Mouse (Mus musculus): Measurements from ENCODE around the gene Fat3. TPM values are rescaled to one million over a fixed set of nuclear protein-coding genes. Genes with fewer than 3 reads are reported as not detected.

The Fat3 gene
- total RNA-seq, 2 experiments from 2014 or later, result 1.2 TPM; not detected in 1

DNA sequence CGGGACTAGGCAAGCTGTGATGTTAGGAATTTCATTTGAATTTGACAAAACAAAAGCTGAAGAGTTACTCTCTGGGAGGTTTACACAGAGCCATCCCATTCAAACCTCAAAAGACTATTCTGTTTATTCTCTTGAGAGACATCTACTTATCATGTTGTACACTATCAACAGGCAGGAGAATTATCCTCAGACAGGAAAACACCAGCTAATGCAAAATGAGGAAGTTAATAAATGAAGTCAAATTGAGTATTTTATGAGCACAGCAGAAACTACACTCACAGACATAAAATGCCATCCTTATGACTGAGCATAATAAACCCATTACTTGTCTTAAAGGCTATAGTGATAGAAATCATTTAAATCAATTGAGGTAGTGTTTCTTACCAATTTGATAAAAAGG lies 182.1 kb downstream of the Fat3 start:
- ATAC-seq (replicated peaks; ENCODE audit: low FRiP score, poor library complexity, severe bottlenecking), result no peak

GRCm38 (mm10) chr9:16312599-16313197 lies 188.4 kb downstream of the Fat3 start:
- no peak for ATAC-seq (replicated peaks; ENCODE audit: low FRiP score, poor library complexity, severe bottlenecking)

DNA sequence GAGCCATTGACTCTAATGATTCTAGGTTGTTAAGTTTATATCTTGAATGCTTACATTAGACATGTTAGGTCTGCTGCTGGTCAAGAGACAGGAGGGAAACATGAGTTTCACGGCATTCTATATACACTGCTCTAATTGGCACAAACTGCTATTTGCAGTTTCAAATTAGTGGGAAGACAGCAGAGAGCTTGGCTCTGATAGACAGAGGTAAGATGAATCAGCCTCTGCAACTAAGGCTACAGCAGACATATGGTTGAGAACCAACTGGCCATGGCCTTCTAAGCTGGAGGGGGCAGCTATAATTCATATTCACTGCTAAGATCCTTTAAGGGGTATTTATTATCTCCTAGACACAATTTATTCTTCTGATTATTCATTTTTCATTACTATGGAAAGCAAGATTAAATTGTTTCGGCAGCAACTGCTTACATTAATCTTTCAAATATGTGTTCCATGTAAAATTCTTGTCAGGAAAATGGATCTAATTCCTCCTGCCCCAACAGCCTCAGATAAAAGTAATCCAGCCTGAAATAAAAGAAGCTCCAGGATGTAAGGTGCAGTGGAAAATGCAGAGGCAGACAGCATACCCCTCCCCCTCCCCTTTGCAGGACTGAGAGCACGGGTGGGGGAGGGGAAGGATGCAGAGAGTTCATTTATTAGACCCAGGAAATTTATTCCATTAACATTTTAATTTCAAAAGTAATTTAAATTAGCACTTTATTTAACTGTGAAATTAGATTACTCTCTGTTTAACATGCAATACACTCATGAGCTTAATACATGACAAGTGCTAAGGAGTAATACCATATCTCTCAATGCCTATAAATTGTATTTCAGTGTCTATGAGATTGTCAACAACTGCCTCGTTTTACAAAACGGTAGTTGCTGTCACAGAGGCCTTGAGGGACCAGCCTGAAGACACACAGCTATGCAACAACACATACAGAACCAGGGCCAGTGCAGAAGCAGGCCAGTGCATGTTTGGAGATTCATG lies 189.9 kb downstream of the Fat3 start:
- no peak for ATAC-seq (replicated peaks; ENCODE audit: low FRiP score, poor library complexity, severe bottlenecking)

DNA sequence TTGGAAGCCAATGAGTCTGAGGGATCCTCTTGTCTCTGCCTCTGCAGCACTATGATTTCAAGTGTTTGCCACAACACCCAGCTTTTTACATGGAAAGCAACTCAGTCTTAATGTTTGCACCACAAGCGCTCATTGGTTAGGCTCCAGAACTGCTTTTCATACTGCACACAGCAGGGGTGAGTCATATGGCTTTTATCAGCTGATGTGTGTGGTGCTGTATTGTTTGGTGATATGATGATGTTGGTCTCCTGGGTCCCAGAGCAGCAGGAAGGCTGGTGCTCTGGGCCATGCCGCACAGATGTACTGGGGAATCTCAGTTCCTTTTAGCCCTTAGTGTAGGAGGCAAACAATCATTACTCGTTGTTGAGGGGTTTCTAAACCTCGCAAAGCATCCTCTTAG lies 190.8 kb downstream of the Fat3 start:
- ATAC-seq (replicated peaks; ENCODE audit: low FRiP score, poor library complexity, severe bottlenecking), result no peak

DNA sequence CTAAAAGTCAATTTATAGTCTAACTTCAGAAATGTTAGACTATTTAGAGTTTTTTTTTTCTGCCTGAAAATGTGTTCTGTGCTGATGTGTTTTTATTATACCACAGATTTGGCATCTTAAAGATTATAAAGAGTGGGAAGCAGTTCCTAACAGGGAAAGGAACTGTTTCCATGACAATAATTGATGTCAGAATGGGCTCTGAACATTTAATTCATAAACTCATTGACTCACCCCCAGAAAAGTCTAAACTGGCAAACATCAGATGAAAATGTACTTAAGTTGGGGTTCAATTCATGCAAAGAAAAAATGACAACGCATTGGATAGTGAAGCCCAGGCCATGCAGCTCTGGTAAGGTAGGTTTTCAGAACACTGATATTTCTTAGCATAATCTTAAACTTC lies 193.3 kb downstream of the Fat3 start:
- no peak for ATAC-seq (replicated peaks; ENCODE audit: low FRiP score, poor library complexity, severe bottlenecking)

- ATAC-seq (replicated peaks; ENCODE audit: low FRiP score, poor library complexity, severe bottlenecking), result no peak
These were observed 194.9 kb downstream of the Fat3 start for GRCm38 (mm10) chr9:16306222-16306621.

GRCm38 (mm10) chr9:16305396-16306086 lies 195.5 kb downstream of the Fat3 start:
- ATAC-seq (replicated peaks; ENCODE audit: low FRiP score, poor library complexity, severe bottlenecking), result no peak

GRCm38 (mm10) chr9:16304949-16305348 lies 196.1 kb downstream of the Fat3 start:
- no peak for ATAC-seq (replicated peaks; ENCODE audit: low FRiP score, poor library complexity, severe bottlenecking)

DNA sequence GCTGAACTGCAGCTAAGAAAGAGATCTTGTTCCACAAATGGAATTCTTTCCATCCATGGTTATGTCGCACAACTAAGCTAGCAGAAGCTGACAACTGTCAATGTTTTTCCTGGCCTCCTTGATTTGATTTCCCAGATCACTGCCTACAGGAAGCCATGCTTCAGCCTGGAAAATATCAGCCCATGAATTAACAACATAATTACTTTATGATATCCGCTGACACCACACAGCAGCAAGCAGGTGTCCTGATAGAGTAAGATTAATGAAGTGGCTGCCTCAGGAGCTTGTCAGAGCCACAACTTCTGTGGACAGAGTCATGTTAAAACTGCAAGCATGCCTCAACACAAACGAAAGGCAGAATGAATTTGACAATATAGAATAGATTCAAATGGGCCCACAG lies 198.6 kb downstream of the Fat3 start:
- ATAC-seq (replicated peaks; ENCODE audit: low FRiP score, poor library complexity, severe bottlenecking), result no peak

DNA sequence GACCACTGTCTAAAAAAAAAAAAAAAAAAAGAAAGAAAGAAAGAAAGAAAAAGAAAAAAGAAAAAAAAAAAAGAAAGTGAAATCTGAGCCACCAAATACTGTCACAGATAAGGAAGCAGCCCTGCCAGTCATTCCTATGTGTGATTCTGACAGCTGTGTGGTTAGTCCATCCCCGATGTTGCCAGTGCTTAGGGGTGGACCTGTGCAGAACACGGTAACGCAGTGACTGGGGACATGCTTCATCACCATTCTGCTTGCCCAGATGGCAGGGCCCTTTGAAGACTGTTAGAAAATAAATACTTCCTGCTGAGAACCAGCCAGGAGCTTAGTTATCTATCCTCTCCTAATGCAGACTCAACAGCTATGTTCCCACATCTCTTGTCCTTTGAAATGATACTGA lies 203.2 kb downstream of the Fat3 start:
- no peak for ATAC-seq (replicated peaks; ENCODE audit: low FRiP score, poor library complexity, severe bottlenecking)

DNA sequence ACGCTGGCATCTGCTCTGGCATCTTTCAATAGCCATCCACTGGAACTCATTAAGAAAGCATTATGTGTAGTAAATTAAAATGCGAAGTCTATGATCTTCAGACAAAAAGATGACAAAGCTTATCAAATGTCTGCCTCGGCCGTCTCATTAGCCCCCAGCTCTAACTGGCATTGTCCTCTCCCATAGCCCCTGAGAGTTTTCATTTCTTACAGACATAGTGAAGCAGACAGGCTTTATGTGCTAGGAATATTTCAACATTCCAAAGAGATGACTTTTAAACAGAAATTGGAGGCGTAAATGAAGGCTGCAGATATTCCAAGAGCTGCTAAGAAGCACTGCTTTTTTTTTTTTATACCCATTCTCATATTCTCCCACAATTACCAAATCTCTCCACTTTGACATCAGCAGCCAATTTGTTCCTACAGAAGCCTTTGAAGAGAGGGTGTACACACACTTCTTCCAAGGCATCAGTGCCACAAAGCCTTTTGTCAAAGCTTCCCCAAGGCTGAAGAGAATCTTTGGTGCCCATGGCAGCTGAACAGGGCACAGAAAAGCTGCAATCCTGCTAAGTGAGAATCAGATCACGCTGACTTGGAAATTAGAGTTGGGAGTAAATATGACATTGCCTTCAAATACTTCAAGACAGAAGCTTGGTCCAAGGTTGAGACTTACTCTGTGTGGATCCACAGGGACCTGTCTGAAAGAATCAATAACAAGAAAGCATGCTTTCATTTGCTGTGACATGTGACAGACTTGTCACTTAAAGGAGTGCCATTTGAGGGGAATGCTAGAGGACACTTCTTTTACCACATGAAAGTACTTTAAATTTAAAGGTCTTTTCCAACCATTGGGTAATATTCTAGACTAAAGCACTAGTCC lies 206.9 kb downstream of the Fat3 start:
- ATAC-seq (replicated peaks; ENCODE audit: low FRiP score, poor library complexity, severe bottlenecking), result no peak

- ATAC-seq (replicated peaks; ENCODE audit: low FRiP score, poor library complexity, severe bottlenecking), result no peak
These were observed 208.6 kb downstream of the Fat3 start for GRCm38 (mm10) chr9:16292492-16292891.

- no peak for ATAC-seq (replicated peaks; ENCODE audit: low FRiP score, poor library complexity, severe bottlenecking)
These were observed 210.2 kb downstream of the Fat3 start for GRCm38 (mm10) chr9:16290911-16291310.

- ATAC-seq (replicated peaks; ENCODE audit: low FRiP score, poor library complexity, severe bottlenecking), result no peak
These were observed 218.1 kb downstream of the Fat3 start for GRCm38 (mm10) chr9:16283033-16283432.

GRCm38 (mm10) chr9:16282291-16282804 lies 218.7 kb downstream of the Fat3 start:
- no peak for ATAC-seq (replicated peaks; ENCODE audit: low FRiP score, poor library complexity, severe bottlenecking)

DNA sequence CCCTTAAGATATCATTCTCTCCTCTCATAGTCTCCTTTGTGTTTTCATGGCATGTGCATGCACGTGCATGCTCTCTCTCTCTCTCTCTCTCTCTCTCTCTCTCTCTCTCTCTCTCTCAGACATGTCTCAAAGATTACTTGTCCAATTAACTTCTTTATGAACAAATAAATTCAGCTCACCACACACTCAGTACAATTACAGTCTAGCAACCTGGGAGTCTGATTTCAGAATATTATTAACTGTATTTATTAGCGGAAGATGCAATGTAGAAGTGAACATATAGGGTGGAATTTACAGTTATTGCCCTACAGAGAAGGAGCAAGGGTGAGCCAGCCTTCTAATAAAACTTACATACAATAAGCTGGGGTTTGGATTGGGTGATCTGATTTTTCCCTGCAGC lies 225.5 kb downstream of the Fat3 start:
- ATAC-seq (replicated peaks; ENCODE audit: low FRiP score, poor library complexity, severe bottlenecking), result no peak

DNA sequence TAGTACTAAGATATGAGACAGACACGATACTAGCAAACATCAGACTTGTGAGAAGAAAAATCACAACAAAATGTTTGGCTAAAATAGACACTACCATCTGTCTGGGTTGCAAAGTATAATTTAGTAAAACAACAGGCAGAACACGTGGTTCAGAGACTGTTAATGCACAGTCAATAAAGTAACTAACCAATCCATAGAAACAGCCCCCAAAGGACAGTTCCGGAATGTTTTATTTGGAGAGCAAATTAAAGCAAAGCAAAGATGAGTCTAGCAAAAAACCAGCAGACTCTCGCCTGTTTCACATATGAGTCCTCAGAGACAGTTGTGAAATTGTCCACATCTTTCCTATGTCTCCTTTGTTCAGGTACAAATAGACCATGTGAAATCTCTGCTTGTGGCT lies 227.0 kb downstream of the Fat3 start:
- no peak for ATAC-seq (replicated peaks; ENCODE audit: low FRiP score, poor library complexity, severe bottlenecking)

DNA sequence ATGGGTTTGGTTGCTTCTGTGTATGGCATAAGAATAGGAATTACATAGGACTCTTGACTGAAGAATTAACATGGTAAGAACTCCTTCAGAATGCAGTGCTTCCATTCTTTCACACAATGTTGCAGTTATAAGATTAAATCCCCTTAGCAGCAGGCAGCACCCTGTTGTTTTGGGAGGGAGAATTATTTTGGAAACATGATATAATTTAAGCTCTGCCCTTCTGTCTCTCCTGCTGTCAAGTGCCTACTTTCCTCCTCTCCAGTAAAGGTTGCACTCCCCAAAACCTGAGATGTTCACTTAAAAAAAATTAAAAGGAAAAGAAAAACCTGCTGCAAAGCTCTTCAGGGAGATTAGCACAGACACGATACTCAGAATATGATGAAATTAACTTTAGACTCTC lies 228.3 kb downstream of the Fat3 start:
- no peak for ATAC-seq (replicated peaks; ENCODE audit: low FRiP score, poor library complexity, severe bottlenecking)

DNA sequence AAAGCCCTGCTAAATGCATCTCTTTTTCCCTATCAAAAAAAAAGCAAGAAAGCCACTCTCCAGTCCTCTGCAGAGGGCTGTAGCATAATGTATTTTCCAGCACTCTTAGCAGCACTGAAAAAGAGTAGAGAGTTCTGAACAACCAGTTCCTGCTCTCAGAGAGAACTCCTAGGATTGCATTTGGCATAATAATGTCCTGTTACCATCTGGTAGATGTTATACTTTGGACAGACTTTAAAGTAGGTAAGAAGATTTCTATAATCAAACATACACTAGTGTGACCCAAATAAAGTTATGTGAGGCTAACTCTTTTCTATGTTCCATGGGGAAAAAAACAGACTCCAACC lies 230.3 kb downstream of the Fat3 start:
- no peak for ATAC-seq (replicated peaks; ENCODE audit: low FRiP score, poor library complexity, severe bottlenecking)

Data from erythroblast, adult 5-6 weeks (primary cell).